Mouse (Mus musculus): ENCODE data around the gene Chrna10. TPM values are rescaled to one million over a fixed set of nuclear protein-coding genes. Genes with fewer than 3 reads are reported as not detected.

Gene Chrna10
- polyA plus RNA-seq (2012; rRNA removed): 0.04 and 0.07 TPM in 2 replicates

- TF ChIP-seq CTCF (IDR thresholded peaks at IDR 0.05; ENCODE audit: control insufficient read depth, insufficient read depth, insufficient replicate concordance, low read depth, low read length): no peak
- no peak for TF ChIP-seq POLR2A (IDR thresholded peaks at IDR 0.05; ENCODE audit: control insufficient read depth, low read depth, low read length)
- peaks cover 10% of the 10 kb centered on the region for H3K4me1 ChIP-seq (ENCODE audit: control insufficient read depth, insufficient read depth, low read length)
- no peak within 1 kb of the TSS for H3K27ac ChIP-seq (ENCODE audit: control insufficient read depth, insufficient read depth, low read depth, low read length)
- no peaks in the 10 kb centered on the region for H3K27me3 ChIP-seq (ENCODE audit: control insufficient read depth, insufficient read depth, low read length)
- no peaks in the 10 kb centered on the region; the same call in 1 of the 2 replicates for H3K36me3 ChIP-seq (ENCODE audit: control insufficient read depth, insufficient read depth, low read length)
- no peak within 1 kb of the TSS for H3K4me3 ChIP-seq (ENCODE audit: control insufficient read depth, low read depth, low read length)
Observed at GRCm38 (mm10) chr7:102116579-102117331, at the start of gene Chrna10. TSS of gene Chrna10 (minus strand) at chr7:102116828.

GRCm38 (mm10) chr7:102153691-102154090 lies 37.1 kb upstream of the Chrna10 start:
- no peak overlapping the region for H3K4me3 ChIP-seq (ENCODE audit: control insufficient read depth, low read depth, low read length)
- no peaks in the 10 kb centered on the region for H3K4me1 ChIP-seq (ENCODE audit: control insufficient read depth, insufficient read depth, low read length)
- no peak overlapping the region for H3K27ac ChIP-seq (ENCODE audit: control insufficient read depth, insufficient read depth, low read depth, low read length)
- no peaks in the 10 kb centered on the region; the same call in 1 of the 2 replicates for H3K36me3 ChIP-seq (ENCODE audit: control insufficient read depth, insufficient read depth, low read length)
- H3K27me3 ChIP-seq (ENCODE audit: control insufficient read depth, insufficient read depth, low read length): no peaks in the 10 kb centered on the region
- TF ChIP-seq CTCF (IDR thresholded peaks at IDR 0.05; ENCODE audit: control insufficient read depth, insufficient read depth, insufficient replicate concordance, low read depth, low read length) (no peak), POLR2A (IDR thresholded peaks at IDR 0.05; ENCODE audit: control insufficient read depth, low read depth, low read length) (no peak)

- Histone ChIP-seq H3K4me3 (ENCODE audit: control insufficient read depth, low read depth, low read length) (no peak overlapping the region), H3K4me1 (ENCODE audit: control insufficient read depth, insufficient read depth, low read length) (no peaks in the 10 kb centered on the region), H3K27me3 (ENCODE audit: control insufficient read depth, insufficient read depth, low read length) (no peaks in the 10 kb centered on the region), H3K36me3 (ENCODE audit: control insufficient read depth, insufficient read depth, low read length) (peaks cover 1% of the 10 kb centered on the region), H3K27ac (ENCODE audit: control insufficient read depth, insufficient read depth, low read depth, low read length) (no peak overlapping the region)
- TF ChIP-seq POLR2A (IDR thresholded peaks at IDR 0.05; ENCODE audit: control insufficient read depth, low read depth, low read length) (no peak), CTCF (IDR thresholded peaks at IDR 0.05; ENCODE audit: control insufficient read depth, insufficient read depth, insufficient replicate concordance, low read depth, low read length) (no peak)
Observed at GRCm38 (mm10) chr7:102137898-102138297, 21.3 kb upstream of the Chrna10 start.

GRCm38 (mm10) chr7:102137464-102137863 lies 20.8 kb upstream of the Chrna10 start:
- no peaks in the 10 kb centered on the region for H3K4me1 ChIP-seq (ENCODE audit: control insufficient read depth, insufficient read depth, low read length)
- no peaks in the 10 kb centered on the region for H3K27me3 ChIP-seq (ENCODE audit: control insufficient read depth, insufficient read depth, low read length)
- H3K36me3 ChIP-seq (ENCODE audit: control insufficient read depth, insufficient read depth, low read length): peaks cover 1% of the 10 kb centered on the region
- no peak overlapping the region for H3K27ac ChIP-seq (ENCODE audit: control insufficient read depth, insufficient read depth, low read depth, low read length)
- no peak overlapping the region for H3K4me3 ChIP-seq (ENCODE audit: control insufficient read depth, low read depth, low read length)
- TF ChIP-seq CTCF (IDR thresholded peaks at IDR 0.05; ENCODE audit: control insufficient read depth, insufficient read depth, insufficient replicate concordance, low read depth, low read length): no peak
- TF ChIP-seq POLR2A (IDR thresholded peaks at IDR 0.05; ENCODE audit: control insufficient read depth, low read depth, low read length): no peak

- TF ChIP-seq POLR2A (IDR thresholded peaks at IDR 0.05; ENCODE audit: control insufficient read depth, low read depth, low read length): no peak
- no peak for TF ChIP-seq CTCF (IDR thresholded peaks at IDR 0.05; ENCODE audit: control insufficient read depth, insufficient read depth, insufficient replicate concordance, low read depth, low read length)
- Histone ChIP-seq H3K36me3 (ENCODE audit: control insufficient read depth, insufficient read depth, low read length) (peaks cover 4% of the 10 kb centered on the region), H3K4me3 (ENCODE audit: control insufficient read depth, low read depth, low read length) (no peak overlapping the region)
Observed at GRCm38 (mm10) chr7:102132395-102132794, 15.8 kb upstream of the Chrna10 start.

GRCm38 (mm10) chr7:102120326-102120725 lies 3.7 kb upstream of the Chrna10 start:
- Histone ChIP-seq H3K27ac (ENCODE audit: control insufficient read depth, insufficient read depth, low read depth, low read length) (no peak overlapping the region), H3K36me3 (ENCODE audit: control insufficient read depth, insufficient read depth, low read length) (peaks cover 1% of the 10 kb centered on the region), H3K27me3 (ENCODE audit: control insufficient read depth, insufficient read depth, low read length) (no peaks in the 10 kb centered on the region), H3K4me3 (ENCODE audit: control insufficient read depth, low read depth, low read length) (no peak overlapping the region), H3K4me1 (ENCODE audit: control insufficient read depth, insufficient read depth, low read length) (no peaks in the 10 kb centered on the region)
- TF ChIP-seq CTCF (IDR thresholded peaks at IDR 0.05; ENCODE audit: control insufficient read depth, insufficient read depth, insufficient replicate concordance, low read depth, low read length): no peak
- no peak for TF ChIP-seq POLR2A (IDR thresholded peaks at IDR 0.05; ENCODE audit: control insufficient read depth, low read depth, low read length)

More at GRCm38 (mm10) chr7:102132395-102132794, 15.8 kb upstream of the Chrna10 start:
- Histone ChIP-seq H3K4me1 (ENCODE audit: control insufficient read depth, insufficient read depth, low read length) (no peaks in the 10 kb centered on the region), H3K27ac (ENCODE audit: control insufficient read depth, insufficient read depth, low read depth, low read length) (no peak overlapping the region), H3K27me3 (ENCODE audit: control insufficient read depth, insufficient read depth, low read length) (no peaks in the 10 kb centered on the region)

GRCm38 (mm10) chr7:102117382-102117781 lies 754 bp upstream of the Chrna10 start:
- TF ChIP-seq CTCF (IDR thresholded peaks at IDR 0.05; ENCODE audit: control insufficient read depth, insufficient read depth, insufficient replicate concordance, low read depth, low read length): no peak
- TF ChIP-seq POLR2A (IDR thresholded peaks at IDR 0.05; ENCODE audit: control insufficient read depth, low read depth, low read length): no peak
- Histone ChIP-seq H3K27ac (ENCODE audit: control insufficient read depth, insufficient read depth, low read depth, low read length) (no peak overlapping the region), H3K4me3 (ENCODE audit: control insufficient read depth, low read depth, low read length) (no peak overlapping the region), H3K27me3 (ENCODE audit: control insufficient read depth, insufficient read depth, low read length) (no peaks in the 10 kb centered on the region), H3K4me1 (ENCODE audit: control insufficient read depth, insufficient read depth, low read length) (peaks cover 10% of the 10 kb centered on the region), H3K36me3 (ENCODE audit: control insufficient read depth, insufficient read depth, low read length) (no peaks in the 10 kb centered on the region; the same call in 1 of the 2 replicates)
